Mouse (Mus musculus) frontal cortex, postnatal 25 days (tissue): ENCODE measurements around the gene Hbb-y.
"Not testable (repeated sequence)": the region's sequence is repeated elsewhere in the genome, so short reads cannot be mapped to it uniquely, and the experiment has no call there.

ENCODE experiments used
- DNase-seq, 2 experiments: peaks; one replicate each; pipeline ENCODE4 v3.0.0; 2022; ENCODE audit warnings: low spot score in 2 of 2

The Hbb-y gene

GRCm38 (mm10) chr7:103813152-103813551 lies 39.9 kb downstream of the Hbb-y start:
- DNase-seq: not testable (repeated sequence)

DNA sequence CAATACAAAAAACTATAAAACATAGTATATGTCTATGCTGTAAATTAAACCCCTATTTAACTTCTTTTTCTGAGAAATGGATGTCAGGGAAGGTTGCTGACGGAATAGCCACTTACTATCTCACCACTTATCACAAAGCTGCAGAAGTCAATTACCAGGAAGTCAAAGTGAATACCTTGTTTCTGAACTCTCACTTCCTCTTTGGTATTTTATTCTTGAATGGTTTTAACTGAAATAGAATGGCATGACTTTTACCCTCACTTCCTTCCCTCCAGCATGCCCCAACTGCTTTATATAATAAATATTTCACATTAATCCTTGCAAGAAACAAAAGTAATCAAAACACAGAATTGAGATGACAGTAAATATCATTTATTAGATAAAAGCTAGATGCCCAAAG lies 40.8 kb downstream of the Hbb-y start:
- DNase-seq: no peak

DNA sequence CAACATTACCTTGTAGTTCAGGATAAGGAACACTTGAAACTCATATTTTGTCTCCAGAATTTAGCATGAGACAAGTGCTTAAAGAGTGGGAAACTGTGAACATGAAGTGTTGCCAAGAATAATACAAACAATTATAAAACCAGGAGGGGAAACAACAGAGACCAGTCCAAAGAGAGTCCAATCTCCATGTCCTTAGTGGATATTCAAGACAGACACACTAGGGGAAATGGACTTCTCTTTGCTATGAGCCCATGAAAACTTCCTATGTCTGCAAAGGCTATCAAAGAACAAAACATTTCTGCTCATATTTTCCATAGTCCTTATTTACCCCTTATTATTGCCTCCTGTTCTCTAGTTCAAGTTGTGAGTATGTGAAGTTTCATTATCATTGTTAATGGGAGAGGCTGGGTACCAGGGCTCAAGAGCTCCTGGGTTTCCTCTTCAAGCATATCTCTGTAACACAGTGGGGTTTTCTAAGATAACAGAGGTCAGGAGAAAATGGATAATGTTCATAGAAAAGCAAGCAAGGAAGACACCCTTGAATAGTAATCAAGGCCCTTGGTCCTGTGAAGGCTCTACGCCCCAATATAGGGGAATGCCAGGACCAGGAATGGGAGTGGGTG lies 41.7 kb downstream of the Hbb-y start:
- no peak for DNase-seq

GRCm38 (mm10) chr7:103810746-103811145 lies 42.3 kb downstream of the Hbb-y start:
- no peak for DNase-seq

- DNase-seq: no peak
Observed at GRCm38 (mm10) chr7:103810296-103810695, 42.7 kb downstream of the Hbb-y start.

DNA sequence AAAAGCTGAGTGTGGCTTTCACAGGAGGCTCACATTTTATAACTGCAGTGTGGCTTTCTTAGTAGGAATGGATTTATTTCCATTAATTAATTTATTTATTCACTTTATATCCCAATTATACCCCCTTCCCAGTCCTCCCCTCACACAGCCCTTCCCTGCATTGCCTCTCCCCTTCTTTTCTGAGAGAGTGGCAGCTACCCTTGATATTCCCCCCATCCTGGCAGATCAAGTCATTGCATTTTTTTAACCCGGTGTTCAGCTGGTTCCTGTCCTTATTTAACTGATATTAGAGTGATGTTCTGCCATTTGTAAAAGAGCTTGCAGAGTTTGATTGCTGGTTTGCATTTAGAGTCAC lies 43.2 kb downstream of the Hbb-y start:
- no peak for DNase-seq

DNA sequence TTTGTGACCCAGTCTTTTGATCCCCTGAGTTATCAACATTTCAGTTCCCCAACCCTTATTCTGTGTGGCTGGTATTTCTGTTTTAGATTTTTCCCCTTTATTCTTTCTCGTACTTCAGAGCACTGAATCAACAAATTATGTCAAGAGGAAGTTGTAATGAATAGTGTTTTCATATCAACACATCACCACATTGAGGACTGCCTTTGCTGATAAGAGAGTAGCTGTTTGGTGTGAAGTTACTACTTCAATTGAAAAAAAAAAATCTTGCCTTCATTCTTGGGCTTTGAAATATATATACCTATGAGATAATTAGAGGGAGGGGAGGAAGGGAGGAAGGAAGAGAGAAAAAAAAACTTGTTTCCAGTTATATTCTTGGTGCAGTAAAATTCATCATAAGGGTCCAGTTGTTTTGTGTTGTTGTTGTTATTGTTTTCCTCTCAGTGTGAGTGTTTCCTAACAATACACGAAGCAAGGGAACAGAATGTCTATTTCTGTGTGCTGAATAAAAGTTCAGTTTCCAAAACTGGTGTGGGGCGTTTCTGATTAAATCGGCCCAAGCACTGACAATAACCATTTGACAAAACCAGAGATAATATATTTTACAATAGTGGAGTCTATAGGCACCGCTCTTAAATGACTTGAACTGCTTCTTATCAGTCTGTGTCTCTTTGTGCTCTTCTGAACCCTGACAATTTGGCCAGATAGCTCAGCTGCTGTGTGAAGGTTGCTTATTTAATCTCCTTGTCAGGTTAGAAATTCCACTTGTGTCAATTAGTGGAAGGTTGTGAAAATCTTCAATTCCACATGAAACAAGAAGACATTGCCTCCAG lies 43.8 kb downstream of the Hbb-y start:
- no peak for DNase-seq

GRCm38 (mm10) chr7:103808120-103808519 lies 44.9 kb downstream of the Hbb-y start:
- not testable (repeated sequence) for DNase-seq

DNA sequence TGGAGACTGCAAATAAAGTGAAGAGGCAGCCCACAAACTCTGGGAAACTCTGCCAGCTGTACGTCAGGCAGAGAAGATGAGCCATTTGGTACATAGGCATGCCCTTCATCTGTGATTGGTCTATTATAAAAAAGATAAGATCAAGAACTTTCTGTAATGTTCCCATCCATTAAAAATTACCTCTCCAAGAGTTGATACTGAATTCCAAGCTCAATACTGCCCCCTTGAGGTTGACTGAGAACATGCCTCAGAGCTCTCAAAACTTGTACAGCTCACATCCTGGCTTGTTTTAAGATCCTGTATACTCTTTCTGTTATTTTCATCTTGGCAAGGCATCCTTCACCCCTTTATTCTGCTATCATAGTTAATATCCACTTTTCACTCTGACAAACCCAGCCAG lies 46.2 kb downstream of the Hbb-y start:
- DNase-seq: no peak
